Mouse (Mus musculus) brain, embryonic 14.5 days (tissue): ENCODE measurements around the gene Cbx7. TPM values are rescaled to one million over a fixed set of nuclear protein-coding genes. Genes with fewer than 3 reads are reported as not detected.

Source experiments
- DNase-seq: peaks from one replicate; pipeline ENCODE4 v3.0.0-alpha.2; 2011; ENCODE audit warnings: low read depth
- CTCF ChIP-seq: fragments of 200-500 bp; IDR thresholded peaks from 2 replicates; pipeline ENCODE4 v1.5.1; 2012; ENCODE audit warnings: inconsistent platforms, mild to moderate bottlenecking, moderate library complexity, borderline replicate concordance; ENCODE audit not compliant: insufficient read depth, insufficient read length; ENCODE audit errors: extremely low read depth
- POLR2A ChIP-seq: fragments of 200-500 bp; IDR thresholded peaks from 2 replicates; pipeline ENCODE4 v1.6.1; 2012; ENCODE audit warnings: mild to moderate bottlenecking, inconsistent platforms, borderline replicate concordance; ENCODE audit not compliant: poor library complexity, insufficient read depth, insufficient read length, severe bottlenecking; ENCODE audit errors: extremely low read depth
- polyA plus RNA-seq: library from polyadenylated mRNA; depleted of rRNA; stranded (reverse); fragments of >200 nt; gene quantifications from 2 replicates; pipeline ENCODE4 v1.2.3, GENCODE M21; 2012; rRNA removed

Gene Cbx7
- polyA plus RNA-seq = 10.9 and 14.4 TPM in 2 replicates

DNA sequence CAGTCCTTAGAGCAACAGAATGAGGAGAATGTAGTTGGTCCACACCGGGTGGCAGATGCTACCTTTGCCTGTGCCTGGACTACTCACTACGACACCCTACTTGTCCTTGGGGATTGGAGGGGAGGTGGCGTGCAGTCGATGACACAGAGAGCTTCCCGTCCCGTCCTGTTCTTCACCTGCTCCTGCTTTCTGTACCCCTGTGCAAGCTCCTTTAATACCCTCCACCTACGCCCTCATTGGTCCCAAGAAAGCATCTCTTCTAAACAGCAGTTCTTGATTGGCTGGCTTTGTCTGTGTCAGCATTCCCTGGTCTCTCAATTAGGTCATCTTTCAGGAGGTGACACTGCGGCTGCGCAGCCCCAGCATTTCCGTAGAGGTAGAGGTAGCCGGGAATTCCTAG, at the start of gene Cbx7:
Gene Cbx7, minus strand, starts transcription at position 180 of the 400 bp plus-strand sequence.
- DNase-seq = no peak
- TF ChIP-seq POLR2A = no peak
- TF ChIP-seq CTCF = no peak

DNA sequence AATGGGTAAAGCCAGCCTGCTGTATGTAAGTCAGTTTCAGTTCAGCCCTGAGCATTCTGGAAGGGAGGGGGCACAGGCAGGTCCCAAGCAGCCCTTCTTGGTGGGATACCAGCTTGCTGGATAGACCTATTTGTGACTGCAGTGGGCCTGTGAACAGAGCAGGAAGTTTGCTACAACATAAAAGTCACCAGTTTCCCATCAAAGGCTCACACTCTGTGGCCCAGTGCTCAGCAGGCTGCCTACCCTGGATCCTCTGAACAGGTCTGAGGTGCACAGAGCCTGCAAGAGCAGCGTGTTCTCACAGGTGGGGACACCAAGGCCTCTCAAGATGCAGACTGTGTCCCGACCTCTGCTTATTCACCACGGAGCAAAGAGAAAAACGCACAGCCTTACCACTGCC, 49.6 kb upstream of the Cbx7 start:
- no peak for TF ChIP-seq CTCF
- no peak for TF ChIP-seq POLR2A
- DNase-seq = no peak

DNA sequence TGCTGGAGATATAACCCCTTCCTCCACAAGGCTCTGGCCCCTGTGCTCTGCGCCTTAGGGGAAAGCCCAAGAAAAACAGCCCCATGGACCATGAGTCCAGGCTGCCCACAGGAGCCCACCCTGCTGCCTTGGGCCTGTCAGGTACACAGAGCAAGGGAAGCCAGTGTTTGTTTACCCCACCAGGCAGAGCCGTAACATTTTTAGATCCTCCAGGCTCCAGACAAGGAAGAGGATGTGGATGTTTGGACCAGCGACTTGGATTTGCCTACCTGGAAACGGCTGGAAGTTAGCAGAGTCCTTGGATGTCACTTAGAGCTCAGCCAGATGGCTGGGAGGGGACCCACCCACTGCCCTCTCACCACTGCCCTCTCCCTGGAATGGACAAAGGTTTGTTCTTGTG, 48.7 kb upstream of the Cbx7 start:
- DNase-seq = no peak
- TF ChIP-seq CTCF = no peak

DNA sequence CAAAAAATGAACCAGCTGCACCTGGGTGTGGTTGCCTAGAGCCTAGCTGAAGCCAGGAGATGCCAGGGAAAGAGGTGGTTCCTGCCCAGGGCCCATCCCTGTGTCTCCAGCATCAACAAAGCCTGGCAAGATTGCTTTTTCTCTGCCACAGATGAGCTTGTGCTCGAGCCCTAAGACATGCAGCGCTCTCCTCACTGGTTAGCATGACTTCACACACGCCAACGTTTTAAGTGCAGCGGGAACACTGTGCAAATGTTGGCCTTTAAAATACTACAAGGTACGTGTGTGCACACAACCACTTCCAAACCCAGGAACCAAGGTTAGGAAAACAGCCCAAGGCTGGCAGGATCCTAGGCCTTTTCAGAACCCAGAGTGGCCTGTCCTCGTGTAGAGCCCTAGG, 48.3 kb upstream of the Cbx7 start:
- no peak for TF ChIP-seq CTCF
- no peak for TF ChIP-seq POLR2A
- DNase-seq = no peak

DNA sequence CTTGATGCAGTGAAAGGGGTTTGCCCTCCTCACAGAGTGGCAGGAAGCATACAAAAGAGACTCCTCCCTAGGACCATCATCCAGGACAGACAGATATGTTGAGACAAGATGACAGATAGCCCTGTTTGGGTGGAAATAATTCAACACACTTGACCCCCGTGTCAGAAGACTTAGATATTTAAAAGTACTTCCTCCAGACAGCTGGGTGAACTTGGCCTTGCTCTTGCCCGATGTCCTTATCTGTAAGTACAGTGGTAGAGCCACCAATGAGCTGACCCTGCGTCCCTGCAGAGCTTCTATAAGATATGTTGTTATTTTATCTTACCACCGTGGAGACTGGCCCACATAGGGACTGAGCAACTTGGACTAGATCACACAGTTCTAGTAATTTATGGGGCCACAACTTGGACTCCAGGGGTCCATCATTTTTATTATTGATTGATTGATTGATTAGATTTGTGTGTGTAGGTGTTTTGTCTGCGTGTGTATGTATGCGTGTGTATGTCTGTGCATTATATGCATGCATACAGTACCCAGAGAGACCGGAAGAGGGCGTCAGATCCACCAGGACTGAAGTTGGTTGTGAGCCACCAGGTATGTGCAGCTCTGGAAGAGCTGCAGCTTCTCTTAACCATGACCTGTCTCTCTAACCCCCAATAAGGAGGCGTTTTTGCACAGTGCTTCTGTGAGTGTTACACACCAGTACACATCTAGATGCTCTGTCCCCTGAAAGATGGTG, 45.8 kb upstream of the Cbx7 start:
- no peak for DNase-seq

DNA sequence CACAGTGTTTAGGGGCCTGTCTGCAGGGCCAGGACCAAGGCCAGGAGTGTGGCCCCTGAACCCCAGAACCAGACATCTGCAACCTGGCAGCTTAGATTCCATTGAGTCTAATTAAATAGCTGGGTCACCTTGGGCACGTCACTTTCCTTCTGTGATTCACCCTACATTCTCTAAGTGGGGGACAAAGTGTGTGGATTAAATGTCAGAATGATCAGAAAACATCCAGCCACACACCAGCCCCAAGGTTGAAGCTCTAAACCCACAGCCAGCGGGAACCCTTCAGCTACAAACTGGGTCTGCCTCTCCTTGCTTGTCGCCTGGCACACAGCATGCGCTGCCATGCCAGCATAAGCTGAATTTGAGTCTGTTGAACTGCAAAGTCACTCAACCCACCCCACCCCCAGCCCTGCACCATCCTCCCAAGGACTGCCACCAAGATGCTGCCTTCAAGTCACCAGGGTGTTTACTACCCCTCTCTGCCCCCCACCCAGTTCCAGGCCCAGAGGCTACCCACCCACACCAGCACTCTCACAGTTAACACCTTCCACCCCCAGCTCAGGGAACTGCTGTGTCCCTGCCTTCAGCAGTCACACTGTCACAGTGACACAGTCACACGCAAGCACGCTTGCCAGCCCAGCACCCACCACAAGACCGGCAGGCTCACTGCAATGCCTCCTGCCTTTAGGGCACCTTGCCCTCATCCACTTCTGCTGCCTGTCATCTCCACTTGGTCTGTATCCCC, 44.5 kb upstream of the Cbx7 start:
- TF ChIP-seq POLR2A = no peak
- no peak for TF ChIP-seq CTCF
- no peak for DNase-seq

More for the DNA sequence above, 45.8 kb upstream of the Cbx7 start:
- no peak for TF ChIP-seq POLR2A
- no peak for TF ChIP-seq CTCF

DNA sequence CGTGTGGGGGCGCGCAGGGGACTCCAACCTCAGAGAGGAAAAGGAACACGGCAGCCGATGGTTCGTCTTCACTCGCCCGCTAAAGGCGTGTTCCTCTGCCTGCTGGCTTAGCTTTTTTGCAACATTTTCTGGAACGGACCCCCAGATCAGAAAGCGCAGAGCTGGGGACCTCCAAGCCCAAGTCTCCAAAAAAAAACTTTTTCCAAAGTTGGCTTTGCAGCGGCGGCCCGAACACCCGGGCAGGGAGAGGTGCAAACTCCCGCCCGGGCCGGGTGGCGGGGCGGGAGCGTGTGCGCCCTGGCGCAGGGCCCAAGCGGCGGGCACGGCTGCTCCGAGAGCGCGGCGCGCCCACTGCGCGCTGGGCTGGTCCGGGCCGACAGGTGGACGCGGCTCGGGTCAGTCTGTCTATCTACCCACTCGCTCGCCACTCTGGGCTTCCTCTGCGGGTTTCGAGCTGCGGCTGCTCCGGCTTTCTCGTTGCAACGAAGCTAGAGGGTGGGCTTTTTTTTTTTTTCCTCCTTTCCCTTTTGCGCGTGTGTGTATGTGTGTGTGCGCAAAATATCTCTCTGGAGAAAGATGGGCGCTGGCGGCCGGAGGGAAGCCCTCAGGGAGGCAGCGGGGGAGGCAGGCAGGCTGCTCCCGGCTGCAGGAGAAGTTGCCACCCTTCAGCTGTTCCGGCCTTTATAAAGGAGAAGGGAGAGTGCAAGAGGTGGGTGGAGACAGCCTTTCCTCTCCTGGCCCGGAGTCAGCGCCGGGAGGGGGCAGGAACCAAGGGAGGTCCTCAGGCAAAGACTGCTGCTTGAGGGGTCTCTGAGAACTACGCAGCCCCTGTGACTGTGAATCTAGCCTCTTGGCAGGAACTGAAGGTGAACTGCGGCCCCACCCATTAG, 43.6 kb upstream of the Cbx7 start, which contains the start of gene Pdgfb:
Gene Pdgfb, minus strand, starts transcription at position 657 of the 890 bp plus-strand sequence.
- no peak for TF ChIP-seq CTCF
- TF ChIP-seq POLR2A = no peak
- DNase-seq = no peak

DNA sequence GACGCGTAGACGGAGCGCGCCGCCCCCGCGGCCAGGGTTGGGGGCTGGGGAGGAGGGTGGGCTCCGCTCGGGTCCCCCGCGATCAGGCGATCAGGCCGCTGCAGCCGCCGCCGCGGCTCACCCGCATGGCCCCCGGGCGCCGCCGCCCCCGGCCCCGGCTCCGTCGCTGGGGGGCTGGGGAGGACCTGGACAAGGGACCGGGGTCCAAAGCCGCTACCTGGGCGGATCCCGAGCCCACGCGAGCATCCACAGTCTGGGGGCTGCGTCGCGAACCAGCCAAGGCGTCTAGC, 43.1 kb upstream of the Cbx7 start:
- TF ChIP-seq POLR2A (no peak), CTCF (no peak)
- DNase-seq = no peak

DNA sequence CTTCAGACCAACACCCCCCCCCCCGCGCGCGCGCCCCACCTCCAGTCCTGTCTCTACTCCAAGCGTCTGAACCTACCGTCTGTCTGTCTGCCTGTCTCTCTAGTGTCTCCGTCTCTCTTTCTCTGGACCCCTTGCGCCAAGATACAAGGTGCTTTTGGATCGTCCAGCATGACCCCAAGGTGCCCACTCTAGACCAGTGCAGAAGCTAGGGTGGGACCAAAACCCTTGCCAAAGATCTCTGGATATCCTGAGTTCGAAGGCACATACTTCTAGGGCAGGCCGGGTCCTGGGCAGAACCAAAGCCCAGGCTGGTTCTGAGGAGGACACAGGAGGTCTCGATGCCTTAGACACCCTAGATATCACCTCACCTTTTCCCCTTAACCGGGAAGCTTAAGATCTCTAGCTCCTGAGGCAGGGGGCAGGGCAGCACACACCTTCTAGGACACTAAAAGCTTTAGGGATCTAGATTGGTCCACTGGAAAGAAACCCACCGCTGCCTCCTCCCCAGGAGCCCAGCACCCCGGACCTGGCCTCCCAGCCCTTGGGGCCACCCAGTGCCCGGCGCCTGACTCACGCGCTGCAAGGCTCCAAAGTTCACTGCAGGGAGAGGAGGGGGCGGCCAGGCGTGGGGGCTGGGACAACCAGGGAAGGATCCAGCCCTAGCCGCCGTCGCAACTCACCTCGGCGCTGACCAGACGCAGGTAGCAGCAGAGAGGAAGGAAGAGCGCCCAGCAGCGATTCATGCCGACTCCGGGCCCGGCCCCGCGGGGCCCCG, 42.5 kb upstream of the Cbx7 start:
- DNase-seq = no peak
- TF ChIP-seq CTCF = no peak
- no peak for TF ChIP-seq POLR2A

DNA sequence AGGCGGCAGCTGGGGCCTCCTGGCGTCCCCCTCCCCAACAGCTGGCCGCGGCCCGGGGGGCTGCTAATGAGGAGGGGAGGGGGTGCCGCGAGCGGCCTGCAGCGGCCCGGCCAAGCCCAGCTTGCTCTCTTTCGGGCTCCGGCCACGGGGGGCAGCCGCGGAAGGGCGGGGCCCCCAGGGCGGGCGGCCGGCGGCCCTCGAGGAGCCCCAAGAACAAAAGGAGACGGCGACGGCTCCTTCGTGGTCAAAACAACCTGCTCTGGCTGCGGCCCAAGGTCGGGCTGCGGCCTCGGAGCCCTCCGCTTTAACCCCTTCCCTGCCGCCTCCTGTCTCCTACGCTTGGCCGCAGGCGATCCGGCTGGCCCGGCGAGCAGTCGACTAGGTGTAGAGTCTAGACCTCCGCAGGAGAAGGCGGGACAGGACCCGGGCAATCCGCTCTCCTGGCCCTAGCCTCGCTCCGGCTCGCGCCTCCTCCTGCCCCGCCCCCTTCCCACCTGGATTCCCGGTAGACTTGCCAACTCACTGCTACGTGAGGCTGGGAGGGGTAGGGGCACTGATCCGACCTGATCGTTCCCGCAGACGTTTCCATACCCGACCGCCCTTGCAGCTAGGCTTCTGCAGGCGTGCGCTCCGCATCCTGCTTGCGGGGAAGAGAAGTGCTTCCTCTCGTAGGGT, 41.7 kb upstream of the Cbx7 start:
- TF ChIP-seq CTCF (no peak), POLR2A (no peak)
- DNase-seq = peak; percentile 65

DNA sequence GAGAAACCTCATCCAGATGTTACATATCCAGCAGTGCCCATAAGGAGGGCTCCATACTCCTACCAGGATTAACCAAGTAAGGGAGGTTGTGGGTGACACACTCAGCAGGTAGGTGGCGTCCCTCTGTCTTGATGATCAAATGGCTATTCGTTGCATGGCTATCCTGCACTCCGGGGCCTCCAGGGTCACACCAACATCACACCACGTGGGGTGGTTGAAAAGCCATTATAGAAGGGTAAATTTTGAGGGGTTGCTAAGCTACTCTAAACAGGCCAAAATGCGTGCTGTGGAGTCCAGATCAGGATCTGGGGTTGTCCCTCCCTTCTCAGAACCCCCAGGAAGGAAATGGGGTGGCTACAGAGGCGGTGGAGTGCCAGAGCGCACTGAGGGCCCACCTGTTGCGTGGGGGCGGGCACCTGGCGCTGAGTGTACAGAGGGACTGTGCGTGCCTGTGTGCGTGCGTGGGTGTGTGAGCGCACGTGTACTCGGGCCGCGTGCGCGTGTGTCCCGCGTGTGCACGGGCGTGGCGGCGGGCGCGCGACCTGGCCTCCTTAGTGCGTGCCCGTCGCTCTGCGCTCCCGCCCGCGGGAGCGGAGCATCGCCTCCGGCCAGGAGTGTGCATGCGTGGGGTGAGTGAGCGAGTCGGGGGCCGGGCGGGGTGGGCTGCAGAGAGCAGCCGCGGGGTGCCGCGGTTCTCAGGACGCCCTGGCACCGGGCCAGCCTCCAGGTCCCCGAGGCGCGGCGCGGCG, 41.0 kb upstream of the Cbx7 start:
- TF ChIP-seq POLR2A (0 out of 2 replicates have a peak, but pooled peaks have one; percentile 15), CTCF (no peak)
- peak; percentile 73 for DNase-seq
